Mouse (Mus musculus) forebrain, embryonic 10.5 days (tissue): ENCODE measurements around the gene Ccnl2. TPM values are rescaled to one million over a fixed set of nuclear protein-coding genes. Genes with fewer than 3 reads are reported as not detected.
"Not testable (repeated sequence)": the region's sequence is repeated elsewhere in the genome, so short reads cannot be mapped to it uniquely, and the experiment has no call there.

Experiments used
- DNase-seq: peaks from one replicate; pipeline ENCODE4 v3.0.0-alpha.2; 2017; ENCODE audit warnings: low spot score; ENCODE audit errors: extremely low spot score
- H3K27ac ChIP-seq: fragments of 300-500 bp; sonication (generic); 2 replicates; pipeline ENCODE4 v1.5.1; 2016; ENCODE audit warnings: mild to moderate bottlenecking
- H3K27me3 ChIP-seq: fragments of 300-500 bp; sonication (generic); 2 replicates; pipeline ENCODE4 v1.6.1; 2016; ENCODE audit warnings: mild to moderate bottlenecking; ENCODE audit not compliant: poor library complexity, severe bottlenecking
- H3K36me3 ChIP-seq: fragments of 300-500 bp; sonication (generic); replicated peaks from 2 replicates; pipeline ENCODE4 v1.6.1; 2016; ENCODE audit warnings: mild to moderate bottlenecking, moderate library complexity
- H3K4me1 ChIP-seq: fragments of 300-500 bp; sonication (generic); 2 replicates; pipeline ENCODE4 v1.6.1; 2016
- H3K4me3 ChIP-seq: fragments of 300-500 bp; sonication (generic); 2 replicates; pipeline ENCODE4 v1.5.1; 2016; ENCODE audit warnings: mild to moderate bottlenecking, moderate library complexity
- H3K9me3 ChIP-seq: fragments of 300-500 bp; sonication (generic); 2 replicates; pipeline ENCODE4 v1.6.1; 2016; ENCODE audit warnings: mild to moderate bottlenecking, moderate library complexity
- WGBS: fragments of 180-500 bp; shearing (Covaris S2); methylation state at CpG from one replicate; pipeline ENCODE4 v1.1.7; 2016; 5-methylcytosine and 5-hydroxymethylcytosine counted together
- polyA plus RNA-seq: library from polyadenylated mRNA; unstranded; fragments of >200 nt; fragmentation: Nextera tagmentation; extraction: Ambion mirVana; gene quantifications from 2 replicates; pipeline ENCODE4 v1.2.1, GENCODE M21; 2016

Gene Ccnl2
- polyA plus RNA-seq, 1 experiment from 2014 or later: 166 TPM

- Histone ChIP-seq H3K4me1 (peaks cover 45% of the 10 kb centered on the region), H3K4me3 (no peak overlapping the region), H3K27me3 (peaks cover 22% of the 10 kb centered on the region), H3K27ac (no peak overlapping the region), H3K36me3 (no peaks in the 10 kb centered on the region), H3K9me3 (no peaks in the 10 kb centered on the region)
- 88% methylated on average over 4 of the region's 4 CpGs for WGBS
- DNase-seq: no peak
Observed at GRCm38 (mm10) chr4:155779498-155779897, 32.8 kb upstream of the Ccnl2 start.

GRCm38 (mm10) chr4:155780895-155781294 lies 31.4 kb upstream of the Ccnl2 start:
- 46% methylated on average over 6 of the region's 6 CpGs for WGBS
- H3K27ac ChIP-seq: no peak overlapping the region
- H3K36me3 ChIP-seq: no peaks in the 10 kb centered on the region
- H3K4me3 ChIP-seq: no peak overlapping the region
- DNase-seq: no peak
- H3K9me3 ChIP-seq: no peaks in the 10 kb centered on the region
- peaks cover 44% of the 10 kb centered on the region for H3K4me1 ChIP-seq
- H3K27me3 ChIP-seq: peaks cover 20% of the 10 kb centered on the region

GRCm38 (mm10) chr4:155783486-155784080 lies 28.7 kb upstream of the Ccnl2 start:
- Histone ChIP-seq H3K4me1 (peaks cover 28% of the 10 kb centered on the region), H3K9me3 (no peaks in the 10 kb centered on the region), H3K27me3 (peaks cover 19% of the 10 kb centered on the region), H3K36me3 (no peaks in the 10 kb centered on the region), H3K27ac (peak overlapping the region; percentile 94), H3K4me3 (peak overlapping the region; percentile 77)
- DNase-seq: no peak
- 48% methylated on average over 16 of the region's 16 CpGs for WGBS

- Histone ChIP-seq H3K9me3 (no peaks in the 10 kb centered on the region), H3K36me3 (no peaks in the 10 kb centered on the region), H3K4me1 (peaks cover 28% of the 10 kb centered on the region), H3K27me3 (peaks cover 19% of the 10 kb centered on the region), H3K27ac (peak overlapping the region; percentile 94), H3K4me3 (peak overlapping the region; percentile 77)
- DNase-seq: peak; percentile 82
- under 1% methylated on average over 52 of the region's 52 CpGs for whole genome bisulfite sequencing
Observed at GRCm38 (mm10) chr4:155784081-155784701, 28.1 kb upstream of the Ccnl2 start.

- H3K36me3 ChIP-seq: no peaks in the 10 kb centered on the region
- H3K27me3 ChIP-seq: peaks cover 15% of the 10 kb centered on the region
- DNase-seq: no peak
- no peak overlapping the region for H3K27ac ChIP-seq
- H3K4me3 ChIP-seq: peak overlapping the region; percentile 77; the same call in 1 of the 2 replicates
- no peaks in the 10 kb centered on the region for H3K9me3 ChIP-seq
- WGBS: 86% methylated on average over 10 of the region's 10 CpGs
- peaks cover 28% of the 10 kb centered on the region for H3K4me1 ChIP-seq
Observed at GRCm38 (mm10) chr4:155785246-155785645, 27.0 kb upstream of the Ccnl2 start.

- WGBS: 71% methylated on average over 5 of the region's 5 CpGs
- no peaks in the 10 kb centered on the region for H3K9me3 ChIP-seq
- H3K4me3 ChIP-seq: peak within 1 kb of the TSS; percentile 77
- peaks cover 26% of the 10 kb centered on the region for H3K4me1 ChIP-seq
- no peaks in the 10 kb centered on the region for H3K36me3 ChIP-seq
- peak within 1 kb of the TSS; percentile 94 for H3K27ac ChIP-seq
- no peak for DNase-seq
- H3K27me3 ChIP-seq: peaks cover 13% of the 10 kb centered on the region
Observed at GRCm38 (mm10) chr4:155785819-155786218, 26.5 kb upstream of the Ccnl2 start, which contains the start of gene Tmem88b. Tmem88b (minus strand) TSS chr4:155785874.

- WGBS: 80% methylated on average over 3 of the region's 3 CpGs
- H3K9me3 ChIP-seq: no peaks in the 10 kb centered on the region
- no peaks in the 10 kb centered on the region for H3K36me3 ChIP-seq
- H3K4me3 ChIP-seq: no peak overlapping the region
- no peak overlapping the region for H3K27ac ChIP-seq
- H3K27me3 ChIP-seq: peaks cover 20% of the 10 kb centered on the region
- H3K4me1 ChIP-seq: peaks cover 21% of the 10 kb centered on the region
- DNase-seq: no peak
Observed at GRCm38 (mm10) chr4:155788300-155788699, 24.0 kb upstream of the Ccnl2 start.

- WGBS: 83% methylated on average over 4 of the region's 4 CpGs
- H3K27ac ChIP-seq, H3K4me3 ChIP-seq, H3K36me3 ChIP-seq, H3K9me3 ChIP-seq, DNase-seq: not testable (repeated sequence)
- H3K27me3 ChIP-seq: peaks cover 20% of the 10 kb centered on the region
- H3K4me1 ChIP-seq: peaks cover 16% of the 10 kb centered on the region
Observed at GRCm38 (mm10) chr4:155788833-155789232, 23.5 kb upstream of the Ccnl2 start.

GRCm38 (mm10) chr4:155790021-155790489 lies 22.2 kb upstream of the Ccnl2 start, which contains the start of gene Ankrd65:
Ankrd65 (plus strand) TSS chr4:155790439.
- 83% methylated on average over 3 of the region's 3 CpGs for WGBS
- Histone ChIP-seq H3K9me3 (no peaks in the 10 kb centered on the region), H3K36me3 (no peaks in the 10 kb centered on the region), H3K27me3 (peaks cover 16% of the 10 kb centered on the region), H3K4me3 (no peak within 1 kb of the TSS), H3K4me1 (peaks cover 4% of the 10 kb centered on the region), H3K27ac (no peak within 1 kb of the TSS)
- no peak for DNase-seq

GRCm38 (mm10) chr4:155790650-155791161 lies 21.6 kb upstream of the Ccnl2 start:
- Histone ChIP-seq H3K4me1 (no peaks in the 10 kb centered on the region), H3K9me3 (no peaks in the 10 kb centered on the region), H3K27ac (no peak overlapping the region), H3K36me3 (no peaks in the 10 kb centered on the region), H3K4me3 (no peak overlapping the region), H3K27me3 (peaks cover 10% of the 10 kb centered on the region; the same call in 1 of the 2 replicates)
- no peak for DNase-seq
- WGBS: 71% methylated on average over 3 of the region's 3 CpGs

GRCm38 (mm10) chr4:155791240-155791933 lies 20.9 kb upstream of the Ccnl2 start:
- Histone ChIP-seq H3K9me3 (no peaks in the 10 kb centered on the region), H3K36me3 (no peaks in the 10 kb centered on the region), H3K4me1 (no peaks in the 10 kb centered on the region), H3K27ac (no peak overlapping the region), H3K27me3 (0 out of 2 replicates have a peak, but pooled peaks cover 7% of the 10 kb centered on the region), H3K4me3 (no peak overlapping the region)
- no peak for DNase-seq
- 77% methylated on average over 24 of the region's 24 CpGs for WGBS

GRCm38 (mm10) chr4:155793730-155794129 lies 18.6 kb upstream of the Ccnl2 start:
- Histone ChIP-seq H3K4me1 (no peaks in the 10 kb centered on the region), H3K36me3 (no peaks in the 10 kb centered on the region), H3K4me3 (no peak overlapping the region), H3K27me3 (0 out of 2 replicates have a peak, but pooled peaks cover 7% of the 10 kb centered on the region), H3K9me3 (no peaks in the 10 kb centered on the region), H3K27ac (no peak overlapping the region)
- DNase-seq: no peak
- 85% methylated on average over 2 of the region's 2 CpGs for WGBS
